Comparison of ENCODE assay signal across 11 mouse cellular contexts in the genomic region with DNA sequence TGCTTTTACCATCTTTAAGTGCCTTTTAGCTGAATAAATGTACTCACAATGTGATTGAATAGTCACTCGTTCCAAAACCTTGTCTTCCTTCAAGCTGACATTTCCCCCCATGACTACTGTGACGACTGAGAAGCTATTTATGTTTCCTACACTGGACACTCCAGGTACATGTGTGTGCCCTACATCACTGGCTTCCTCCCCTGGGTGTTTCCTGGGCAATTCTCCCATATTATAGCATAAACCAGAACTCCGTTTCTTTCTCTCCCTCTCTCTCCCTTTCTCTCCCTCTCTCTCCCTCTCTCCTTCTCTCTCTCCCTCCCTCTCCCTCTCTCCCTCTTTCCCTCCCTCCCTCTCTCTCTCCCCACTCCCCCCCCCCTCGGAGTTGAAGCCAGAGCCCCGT. TPM values are rescaled to one million over a fixed set of nuclear protein-coding genes. Genes with fewer than 3 reads are reported as not detected.
DNase-seq lines count a peak whose midpoint lies in the region; ATAC-seq and TF ChIP-seq lines count a peak whose summit lies in the region.
"Had no signal": no experiment of that assay in that cellular context is flagged by ENCODE, and none has a peak within 500 bp of the region (broad histone marks: within the 10 kb centered on the region; RNA-seq: fewer than 3 reads in every experiment).

No protein-coding gene starts in this region.

- WGBS in forebrain, embryonic 15.5 days: 20% methylated on average over 5 of the region's 5 CpGs
- WGBS in forebrain, embryonic 13.5 days: 31% methylated on average over 5 of the region's 5 CpGs
- WGBS in kidney, postnatal 0 days: 17% methylated on average over 5 of the region's 5 CpGs
- WGBS in embryonic facial prominence, embryonic 10.5 days: 44% methylated on average over 5 of the region's 5 CpGs
- WGBS in limb, embryonic 15.5 days: 21% methylated on average over 5 of the region's 5 CpGs

- H3K9me3 ChIP-seq in forebrain, embryonic 15.5 days: no peaks in the 10 kb centered on the region
- H3K9me3 ChIP-seq in forebrain, embryonic 13.5 days (replicated peaks): no peaks in the 10 kb centered on the region
- H3K9me3 ChIP-seq in kidney, postnatal 0 days (replicated peaks; ENCODE audit: low read length): no peaks in the 10 kb centered on the region
- H3K9me3 ChIP-seq in embryonic facial prominence, embryonic 10.5 days: no peaks in the 10 kb centered on the region
- H3K9me3 ChIP-seq in limb, embryonic 15.5 days: no peaks in the 10 kb centered on the region

- no peak overlapping the region for H3K4me3 ChIP-seq in forebrain, embryonic 15.5 days
- no peak overlapping the region for H3K4me3 ChIP-seq in forebrain, embryonic 13.5 days
- no peak overlapping the region for H3K4me3 ChIP-seq in kidney, postnatal 0 days (replicated peaks; ENCODE audit: low read depth, low read length)
- H3K4me3 ChIP-seq in embryonic facial prominence, embryonic 10.5 days: no peak overlapping the region
- H3K4me3 ChIP-seq in limb, embryonic 15.5 days: no peak overlapping the region

- H3K27me3 ChIP-seq in forebrain, embryonic 15.5 days: no peaks in the 10 kb centered on the region
- no peaks in the 10 kb centered on the region for H3K27me3 ChIP-seq in forebrain, embryonic 13.5 days
- no peaks in the 10 kb centered on the region for H3K27me3 ChIP-seq in kidney, postnatal 0 days (ENCODE audit: insufficient read depth, low read length)
- no peaks in the 10 kb centered on the region for H3K27me3 ChIP-seq in embryonic facial prominence, embryonic 10.5 days (replicated peaks; ENCODE audit: low read depth, poor library complexity, severe bottlenecking)
- H3K27me3 ChIP-seq in limb, embryonic 15.5 days: no peaks in the 10 kb centered on the region
- H3K27me3 ChIP-seq: Patski had no signal

- H3K9ac ChIP-seq in forebrain, embryonic 15.5 days (replicated peaks): no peak overlapping the region
- H3K9ac ChIP-seq in forebrain, embryonic 13.5 days: no peak overlapping the region
- H3K9ac ChIP-seq in kidney, postnatal 0 days (ENCODE audit: low read depth, low read length): peak overlapping the region; percentile 31; the same call in 1 of the 2 replicates
- no peak overlapping the region for H3K9ac ChIP-seq in limb, embryonic 15.5 days

- DNase-seq in kidney, postnatal 0 days (ENCODE audit: low spot score): no peak
- no peak for DNase-seq in kidney, adult 8-10 months
- DNase-seq in embryonic facial prominence, embryonic 10.5 days (ENCODE audit: low spot score): no peak
- DNase-seq in frontal cortex, postnatal 36 days (ENCODE audit: low spot score in 2 of 2): no peak
- DNase-seq in embryo, embryonic 10 days (ENCODE audit: low spot score): no peak
- DNase-seq: adrenal gland, postnatal 25 days had no signal

- H3K27ac ChIP-seq in forebrain, embryonic 15.5 days (replicated peaks): peak overlapping the region; percentile 49; the same call in 1 of the 2 replicates
- H3K27ac ChIP-seq in forebrain, embryonic 13.5 days: no peak overlapping the region; the same call in 1 of the 2 replicates
- peak overlapping the region; percentile 70 for H3K27ac ChIP-seq in kidney, postnatal 0 days
- H3K27ac ChIP-seq in embryonic facial prominence, embryonic 10.5 days (replicated peaks): peak overlapping the region; percentile 36; the same call in 1 of the 2 replicates
- H3K27ac ChIP-seq in limb, embryonic 15.5 days: peak overlapping the region; percentile 71

- no peak for TF ChIP-seq CTCF in kidney, postnatal 0 days (IDR thresholded peaks at IDR 0.05; ENCODE audit: low read depth)

- H3K36me3 ChIP-seq in forebrain, embryonic 15.5 days: no peaks in the 10 kb centered on the region
- no peaks in the 10 kb centered on the region for H3K36me3 ChIP-seq in forebrain, embryonic 13.5 days (ENCODE audit: poor library complexity, severe bottlenecking)
- no peaks in the 10 kb centered on the region for H3K36me3 ChIP-seq in kidney, postnatal 0 days (ENCODE audit: insufficient read depth, low read length)
- H3K36me3 ChIP-seq in embryonic facial prominence, embryonic 10.5 days (replicated peaks): no peaks in the 10 kb centered on the region
- no peaks in the 10 kb centered on the region for H3K36me3 ChIP-seq in limb, embryonic 15.5 days

- 0 out of 2 replicates have a peak, but pooled peaks have one; percentile 20 for ATAC-seq in forebrain, embryonic 15.5 days (replicated peaks)
- no peak for ATAC-seq in forebrain, embryonic 13.5 days
- ATAC-seq in kidney, postnatal 0 days (replicated peaks; ENCODE audit: low FRiP score, low read depth): no peak
- no peak for ATAC-seq in limb, embryonic 15.5 days (ENCODE audit: insufficient number of reproducible peaks, low FRiP score, low TSS enrichment, low read depth)
- ATAC-seq: Patski had no signal

- peaks cover 11% of the 10 kb centered on the region for H3K4me1 ChIP-seq in forebrain, embryonic 15.5 days
- peaks cover 21% of the 10 kb centered on the region for H3K4me1 ChIP-seq in forebrain, embryonic 13.5 days
- H3K4me1 ChIP-seq in kidney, postnatal 0 days (replicated peaks; ENCODE audit: insufficient read depth, low read length): peaks cover 22% of the 10 kb centered on the region
- peaks cover 54% of the 10 kb centered on the region for H3K4me1 ChIP-seq in embryonic facial prominence, embryonic 10.5 days
- peaks cover 24% of the 10 kb centered on the region for H3K4me1 ChIP-seq in limb, embryonic 15.5 days

- no peak overlapping the region for H3K4me2 ChIP-seq in forebrain, embryonic 15.5 days (replicated peaks)
- H3K4me2 ChIP-seq in forebrain, embryonic 13.5 days: no peak overlapping the region
- peak overlapping the region; percentile 10; the same call in 1 of the 2 replicates for H3K4me2 ChIP-seq in kidney, postnatal 0 days (ENCODE audit: low read length)
- H3K4me2 ChIP-seq in limb, embryonic 15.5 days: no peak overlapping the region

RNA-seq across cellular contexts. Expression of a gene that starts 6.0 kb away (rescaled TPM):
- 46.4 and 56.9 TPM in 2 replicates for polyA plus RNA-seq in forebrain, embryonic 15.5 days (2015; fragmentation: Nextera tagmentation; extraction: Ambion mirVana)
- 50.2 and 55.8 TPM in 2 replicates for polyA plus RNA-seq in forebrain, embryonic 13.5 days (2015; fragmentation: Nextera tagmentation; extraction: Ambion mirVana)
- 199 and 211 TPM in 2 replicates for polyA plus RNA-seq in kidney, postnatal 0 days (2015; fragmentation: Nextera tagmentation; extraction: Ambion mirVana)
- 93.2 and 96.6 TPM in 2 replicates for polyA plus RNA-seq in embryonic facial prominence, embryonic 10.5 days (2016; fragmentation: Nextera tagmentation; extraction: Ambion mirVana)
- polyA plus RNA-seq in limb, embryonic 15.5 days (2015; fragmentation: Nextera tagmentation; extraction: Ambion mirVana): 107 and 122 TPM in 2 replicates

RNA-seq across cellular contexts. Expression of a gene that starts 12.6 kb away (rescaled TPM):
- polyA plus RNA-seq in forebrain, embryonic 15.5 days (2015; fragmentation: Nextera tagmentation; extraction: Ambion mirVana): not detected in 2 replicates
- polyA plus RNA-seq in forebrain, embryonic 13.5 days (2015; fragmentation: Nextera tagmentation; extraction: Ambion mirVana): not detected in 2 replicates
- polyA plus RNA-seq in kidney, postnatal 0 days (2015; fragmentation: Nextera tagmentation; extraction: Ambion mirVana): not detected in 2 replicates
- not detected in 2 replicates for polyA plus RNA-seq in embryonic facial prominence, embryonic 10.5 days (2016; fragmentation: Nextera tagmentation; extraction: Ambion mirVana)
- polyA plus RNA-seq in limb, embryonic 15.5 days (2015; fragmentation: Nextera tagmentation; extraction: Ambion mirVana): 0.24 TPM in 1 of 2 replicates, not detected in the other
- polyA plus RNA-seq: limb, embryonic 11.5 days; Patski had no signal

RNA-seq across cellular contexts. Expression of a gene that starts 30.4 kb away (rescaled TPM):
- 3.4 and 3.9 TPM in 2 replicates for polyA plus RNA-seq in forebrain, embryonic 15.5 days (2015; fragmentation: Nextera tagmentation; extraction: Ambion mirVana)
- 2.5 and 3.6 TPM in 2 replicates for polyA plus RNA-seq in forebrain, embryonic 13.5 days (2015; fragmentation: Nextera tagmentation; extraction: Ambion mirVana)
- 53.8 and 57.1 TPM in 2 replicates for polyA plus RNA-seq in kidney, postnatal 0 days (2015; fragmentation: Nextera tagmentation; extraction: Ambion mirVana)
- 12.4 and 12.9 TPM in 2 replicates for polyA plus RNA-seq in embryonic facial prominence, embryonic 10.5 days (2016; fragmentation: Nextera tagmentation; extraction: Ambion mirVana)
- 31.5 and 36.3 TPM in 2 replicates for polyA plus RNA-seq in limb, embryonic 15.5 days (2015; fragmentation: Nextera tagmentation; extraction: Ambion mirVana)

RNA-seq across cellular contexts. Expression of a gene that starts 54.5 kb away (rescaled TPM):
- polyA plus RNA-seq in forebrain, embryonic 15.5 days (2015; fragmentation: Nextera tagmentation; extraction: Ambion mirVana): 111 and 121 TPM in 2 replicates
- 81.9 and 89.4 TPM in 2 replicates for polyA plus RNA-seq in forebrain, embryonic 13.5 days (2015; fragmentation: Nextera tagmentation; extraction: Ambion mirVana)
- polyA plus RNA-seq in kidney, postnatal 0 days (2015; fragmentation: Nextera tagmentation; extraction: Ambion mirVana): 27.3 and 29.5 TPM in 2 replicates
- polyA plus RNA-seq in embryonic facial prominence, embryonic 10.5 days (2016; fragmentation: Nextera tagmentation; extraction: Ambion mirVana): 39.9 and 43.8 TPM in 2 replicates
- polyA plus RNA-seq in limb, embryonic 15.5 days (2015; fragmentation: Nextera tagmentation; extraction: Ambion mirVana): 32.0 and 42.8 TPM in 2 replicates

RNA-seq across cellular contexts. Expression of a gene that starts 57.3 kb away (rescaled TPM):
- polyA plus RNA-seq in forebrain, embryonic 15.5 days (2015; fragmentation: Nextera tagmentation; extraction: Ambion mirVana): 22.6 and 26.1 TPM in 2 replicates
- polyA plus RNA-seq in forebrain, embryonic 13.5 days (2015; fragmentation: Nextera tagmentation; extraction: Ambion mirVana): 28.1 and 32.8 TPM in 2 replicates
- polyA plus RNA-seq in kidney, postnatal 0 days (2015; fragmentation: Nextera tagmentation; extraction: Ambion mirVana): 12.1 and 12.9 TPM in 2 replicates
- polyA plus RNA-seq in embryonic facial prominence, embryonic 10.5 days (2016; fragmentation: Nextera tagmentation; extraction: Ambion mirVana): 17.1 and 20.3 TPM in 2 replicates
- 23.1 and 24.3 TPM in 2 replicates for polyA plus RNA-seq in limb, embryonic 15.5 days (2015; fragmentation: Nextera tagmentation; extraction: Ambion mirVana)
